Mouse (Mus musculus) spleen, postnatal 4 days (tissue): Measurements from ENCODE around the gene Rasa4.
"Not testable (repeated sequence)": the region's sequence is repeated elsewhere in the genome, so short reads cannot be mapped to it uniquely, and the experiment has no call there.

ENCODE experiments used
- DNase-seq, 2 experiments: peaks; one replicate each; pipeline ENCODE4 v3.0.0; 2022; ENCODE audit warnings: low spot score in 2 of 2

Gene Rasa4

DNA sequence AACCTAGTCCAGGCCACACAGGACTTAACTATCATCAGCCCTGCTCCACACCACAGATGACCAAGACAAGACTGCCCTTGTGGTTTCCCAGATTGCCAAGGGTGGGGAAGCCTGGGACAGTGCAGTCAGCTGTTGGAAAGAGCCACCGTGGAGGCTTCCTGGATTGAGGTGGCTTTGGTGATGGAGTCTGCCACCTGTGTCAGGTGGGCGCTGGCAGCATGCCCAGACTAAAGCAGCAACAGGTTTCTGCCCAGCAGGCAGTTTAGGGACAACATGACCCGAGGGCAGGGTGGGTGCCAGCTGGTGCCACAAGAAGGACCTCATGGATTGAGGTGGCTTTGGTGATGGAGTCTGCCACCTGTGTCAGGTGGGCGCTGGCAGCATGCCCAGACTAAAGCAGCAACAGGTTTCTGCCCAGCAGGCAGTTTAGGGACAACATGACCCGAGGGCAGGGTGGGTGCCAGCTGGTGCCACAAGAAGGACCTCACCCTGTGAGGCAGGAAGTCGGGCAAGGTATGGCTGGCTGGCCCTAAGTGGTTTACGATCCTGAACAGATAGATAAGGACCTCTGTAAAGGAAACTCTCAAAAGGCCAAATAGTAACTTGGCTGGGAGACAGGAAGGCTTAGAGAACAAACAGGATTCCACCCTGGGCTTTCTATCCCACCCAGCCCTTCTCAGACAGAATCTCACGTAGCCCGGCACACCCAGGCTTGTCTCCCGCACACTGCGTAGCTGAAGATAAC, 17.1 kb upstream of the Rasa4 start:
- DNase-seq, result not testable (repeated sequence)

DNA sequence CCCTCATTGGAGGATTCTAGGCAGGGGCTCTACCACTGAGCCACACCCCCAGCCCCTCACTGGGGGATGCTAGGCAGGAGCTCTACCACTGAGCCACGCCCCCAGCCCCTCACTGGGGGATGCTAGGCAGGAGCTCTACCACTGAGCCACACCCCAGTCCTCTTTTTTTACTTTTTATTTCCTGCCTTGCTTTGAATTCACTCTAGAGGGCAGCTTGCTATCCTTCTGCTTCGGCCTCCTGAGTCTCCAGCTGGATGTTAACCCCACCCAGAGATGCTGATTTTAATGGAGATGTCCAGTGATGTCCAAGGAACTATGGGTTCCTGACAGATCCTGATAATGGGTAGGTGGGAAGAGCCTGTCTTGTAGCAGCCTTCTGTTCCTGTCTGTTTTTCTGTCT, 14.3 kb upstream of the Rasa4 start:
- DNase-seq, result no peak

DNA sequence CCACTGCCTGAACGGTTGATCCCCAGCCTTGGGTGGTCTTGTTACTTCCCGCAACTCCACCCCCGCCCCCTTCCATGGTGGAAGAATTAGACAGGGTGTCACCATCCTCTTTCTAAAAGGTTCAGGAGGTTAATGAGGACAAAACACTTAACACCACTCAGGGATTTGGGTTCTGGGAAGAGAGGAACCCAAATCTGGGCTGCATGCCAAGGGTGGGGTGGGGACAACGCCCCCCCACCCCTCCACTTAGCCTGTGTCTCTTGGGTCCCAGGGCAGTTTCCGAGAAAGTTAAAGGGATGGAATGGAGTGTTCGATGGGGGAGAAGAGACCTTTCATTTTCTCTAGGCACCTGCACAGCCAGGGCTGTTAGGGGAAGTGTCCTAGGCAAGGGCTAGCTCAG, 10.7 kb upstream of the Rasa4 start:
- DNase-seq, result no peak

DNA sequence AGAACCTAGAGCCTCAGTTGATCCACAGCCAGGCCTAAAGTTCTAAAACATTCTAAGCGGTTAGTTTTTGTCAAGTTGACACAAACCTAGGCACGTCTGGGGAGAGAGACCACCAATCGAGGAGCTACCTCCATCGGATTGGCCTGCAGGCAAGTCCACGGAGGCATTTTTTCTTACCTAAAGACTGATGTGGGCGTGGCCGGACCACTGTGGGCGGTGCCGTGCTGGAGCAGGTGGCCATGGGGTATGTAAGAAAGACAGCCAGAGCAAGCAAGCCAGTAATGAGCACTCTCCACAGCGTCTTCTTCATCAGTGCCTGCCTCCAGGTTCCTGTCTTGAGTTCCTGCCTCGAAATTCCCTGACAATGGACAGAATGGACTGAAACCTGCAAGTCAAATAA, 10.2 kb upstream of the Rasa4 start:
- DNase-seq, result no peak

DNA sequence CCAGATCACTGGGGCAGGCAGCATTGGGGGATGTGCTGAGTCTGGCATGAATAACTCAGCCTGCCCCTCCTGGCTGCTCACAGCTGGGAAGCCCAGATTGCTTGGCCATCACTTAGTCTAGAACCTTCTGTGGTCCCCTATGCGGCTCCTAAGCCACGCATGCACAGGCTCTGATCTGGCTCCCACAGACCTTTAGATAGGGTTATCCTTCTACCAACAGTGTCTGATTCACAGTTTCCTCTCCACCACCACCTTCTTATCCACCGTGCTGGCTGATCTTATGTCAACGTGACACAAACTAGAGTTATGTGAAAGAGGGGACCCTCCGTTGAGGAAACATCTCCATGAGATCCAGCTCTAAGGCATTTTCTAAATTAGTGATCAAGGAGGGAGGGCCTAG, 8.6 kb upstream of the Rasa4 start:
- no peak for DNase-seq

DNA sequence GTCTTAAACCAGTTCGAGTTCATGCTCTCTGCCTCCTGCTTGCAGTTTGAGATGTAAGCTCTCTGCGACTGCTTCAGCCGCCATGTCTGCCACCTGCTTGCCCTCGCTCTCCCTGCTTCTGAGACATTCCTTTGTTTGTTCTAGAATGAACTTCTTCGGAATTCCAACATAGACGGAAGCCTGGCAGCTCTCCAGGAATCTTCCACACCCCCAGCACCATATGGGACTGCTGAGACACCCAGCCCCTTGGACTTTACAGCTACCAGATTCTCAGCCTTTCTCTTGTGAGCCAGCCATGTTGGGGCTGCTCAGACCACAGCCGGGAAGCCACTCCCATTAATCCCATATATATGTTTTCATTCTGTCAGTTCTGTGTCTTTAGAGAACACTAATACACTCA, 7.4 kb upstream of the Rasa4 start:
- DNase-seq, result no peak

DNA sequence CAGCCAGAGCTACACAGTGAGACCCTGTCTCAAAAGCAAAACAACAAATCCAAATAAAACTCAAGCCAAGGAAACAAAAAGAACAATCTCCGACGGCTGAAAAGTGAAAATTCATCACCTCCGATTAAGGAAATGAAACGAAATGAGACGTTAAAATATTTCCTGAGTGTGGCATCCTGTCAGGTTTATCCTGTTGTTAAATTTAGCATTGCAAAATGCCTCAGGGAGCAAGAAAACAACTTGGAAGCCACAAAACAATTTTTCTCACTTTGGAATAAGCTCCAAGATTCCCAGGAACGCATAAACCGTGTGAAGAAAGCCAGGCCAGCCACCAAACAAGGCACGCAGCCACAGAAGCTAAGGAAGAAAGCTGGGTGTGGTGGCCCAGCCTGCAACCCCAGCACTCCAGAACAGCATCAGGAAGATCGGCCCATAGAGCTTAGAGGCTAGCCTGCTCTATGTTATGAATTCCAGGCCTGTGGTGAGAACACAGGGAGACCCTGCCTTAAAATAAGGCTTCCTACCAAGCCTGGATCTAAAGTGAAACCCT, 6.6 kb upstream of the Rasa4 start:
- DNase-seq, result no peak

DNA sequence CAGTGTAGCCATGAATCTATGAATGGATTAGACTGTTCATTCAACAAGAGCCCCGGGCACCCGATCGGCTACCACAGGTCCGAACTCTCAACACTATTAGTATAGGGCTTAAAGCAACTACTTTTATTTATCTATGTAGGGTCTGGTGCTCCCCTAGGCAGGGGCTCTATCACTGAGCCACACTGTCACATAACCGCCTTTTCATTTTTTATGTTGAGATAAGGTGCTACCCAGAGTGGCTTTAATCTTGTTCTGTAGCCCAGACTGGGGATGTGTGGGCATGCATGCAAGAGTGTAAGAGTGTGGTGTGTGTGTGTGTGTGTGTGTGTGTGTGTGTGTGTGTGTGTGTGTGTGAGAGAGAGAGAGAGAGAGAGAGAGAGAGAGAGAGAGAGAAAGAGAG, 5.6 kb upstream of the Rasa4 start:
- DNase-seq, result no peak

DNA sequence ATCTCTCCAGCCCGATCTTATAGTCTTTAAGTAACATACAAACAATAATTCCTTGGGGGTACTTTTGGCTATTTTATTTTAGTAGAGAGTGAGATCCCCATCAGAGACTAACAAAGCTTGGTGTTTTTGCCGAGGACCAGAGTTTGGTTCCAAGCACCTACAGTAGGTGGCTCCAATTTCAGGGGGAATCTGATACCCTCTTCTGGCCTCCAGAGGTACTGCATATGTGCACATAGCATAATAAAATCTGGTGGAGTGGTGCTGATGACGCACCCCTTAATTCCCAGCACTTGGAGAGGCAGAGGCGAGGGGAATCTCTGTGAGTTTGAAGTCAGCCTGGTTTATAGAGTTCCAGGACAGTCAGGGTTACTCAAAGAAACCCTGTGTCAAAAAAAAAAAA, 1.4 kb upstream of the Rasa4 start:
- no peak for DNase-seq

DNA sequence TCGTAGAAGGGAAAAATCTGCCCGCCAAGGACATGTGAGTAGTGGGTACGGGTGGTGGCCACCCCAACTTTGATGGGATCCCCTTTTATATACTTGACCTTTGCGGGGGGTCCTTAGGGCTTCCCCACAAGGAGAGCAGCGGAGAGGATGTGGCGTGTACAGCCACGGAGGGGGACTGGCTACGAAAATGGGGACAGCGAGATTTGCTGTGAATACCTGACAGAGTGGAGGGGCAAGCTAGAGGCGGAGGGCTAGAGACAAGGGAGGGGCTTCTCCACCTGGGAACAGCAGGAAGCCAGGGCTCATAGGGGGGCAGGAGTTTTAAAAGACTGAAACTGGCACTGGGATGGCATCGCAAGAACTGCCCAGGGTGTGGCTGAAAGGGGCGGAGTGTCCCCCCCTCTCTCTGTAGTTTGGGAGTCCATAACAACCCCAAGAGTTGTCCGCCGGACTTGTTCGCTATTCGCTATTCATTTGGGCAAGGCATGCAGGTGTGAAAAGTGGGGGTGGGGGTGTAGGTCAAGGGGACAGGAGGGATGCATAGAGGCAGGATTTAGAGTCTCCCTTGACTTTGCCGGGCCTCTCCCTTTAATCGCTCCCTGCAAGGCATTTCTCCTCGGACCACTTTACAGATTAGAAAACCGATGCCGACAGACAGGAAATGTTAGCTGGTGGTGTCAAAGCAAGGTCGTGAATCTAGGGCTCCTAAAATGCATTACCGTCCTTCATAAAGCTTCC, 597 bp downstream of the Rasa4 start:
- DNase-seq, result no peak

DNA sequence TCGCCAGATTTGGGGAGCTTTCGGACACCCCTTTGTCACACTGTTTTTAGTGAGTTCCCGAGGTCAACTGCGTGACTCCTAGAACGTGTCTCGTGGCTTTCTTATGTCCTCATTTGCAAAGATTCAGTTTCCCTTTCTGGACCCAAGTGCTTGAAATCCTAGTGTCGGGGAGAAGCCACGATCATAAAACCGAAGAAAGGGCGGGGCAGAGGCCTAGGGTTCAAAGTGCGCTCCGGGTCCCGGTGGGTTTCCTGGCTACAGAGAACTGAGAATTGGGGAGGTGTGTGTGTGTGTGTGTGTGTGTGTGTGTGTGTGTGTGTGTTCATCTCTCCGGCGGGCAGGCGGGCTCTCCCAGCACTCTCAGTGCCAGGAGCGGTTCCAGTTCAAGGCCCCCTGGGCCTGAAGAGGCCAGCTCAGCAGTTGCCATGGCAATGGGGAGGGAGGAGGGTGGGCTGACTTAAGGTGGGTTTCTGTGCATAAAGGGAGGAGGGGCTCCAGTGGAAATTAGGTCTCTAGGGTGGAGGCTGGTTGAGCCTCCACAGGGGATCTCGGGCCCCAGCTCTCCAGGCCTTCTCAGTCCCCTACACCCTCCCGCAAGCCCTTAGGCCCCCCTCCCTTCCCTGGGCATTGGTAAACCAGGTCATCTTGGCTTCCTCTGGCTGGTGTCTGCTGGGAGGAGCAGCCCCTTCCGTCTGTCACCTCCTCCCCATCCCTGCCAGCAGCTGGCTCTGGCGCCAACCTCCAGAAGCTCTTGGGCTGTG, 1.4 kb downstream of the Rasa4 start:
- DNase-seq, result no peak

DNA sequence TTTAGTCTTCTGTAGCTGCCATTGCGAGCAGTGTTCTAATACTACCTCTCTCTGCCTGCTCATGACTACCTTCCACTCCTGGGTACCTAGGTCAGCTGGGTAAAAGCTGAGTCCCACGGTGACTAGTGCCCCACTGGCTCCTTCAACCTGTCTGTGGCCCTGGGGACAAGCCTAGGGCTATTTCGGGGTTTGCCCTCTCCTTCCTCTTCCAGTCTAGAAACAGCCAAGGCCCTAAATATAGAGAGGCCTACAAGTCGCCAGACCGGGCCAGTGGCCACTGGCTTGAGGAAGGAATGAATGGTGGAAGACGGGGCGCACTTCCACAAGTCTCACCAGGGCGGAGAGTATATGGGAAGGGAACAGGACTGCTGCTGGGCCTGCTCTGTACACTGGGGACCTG, 2.6 kb downstream of the Rasa4 start:
- DNase-seq, result no peak

DNA sequence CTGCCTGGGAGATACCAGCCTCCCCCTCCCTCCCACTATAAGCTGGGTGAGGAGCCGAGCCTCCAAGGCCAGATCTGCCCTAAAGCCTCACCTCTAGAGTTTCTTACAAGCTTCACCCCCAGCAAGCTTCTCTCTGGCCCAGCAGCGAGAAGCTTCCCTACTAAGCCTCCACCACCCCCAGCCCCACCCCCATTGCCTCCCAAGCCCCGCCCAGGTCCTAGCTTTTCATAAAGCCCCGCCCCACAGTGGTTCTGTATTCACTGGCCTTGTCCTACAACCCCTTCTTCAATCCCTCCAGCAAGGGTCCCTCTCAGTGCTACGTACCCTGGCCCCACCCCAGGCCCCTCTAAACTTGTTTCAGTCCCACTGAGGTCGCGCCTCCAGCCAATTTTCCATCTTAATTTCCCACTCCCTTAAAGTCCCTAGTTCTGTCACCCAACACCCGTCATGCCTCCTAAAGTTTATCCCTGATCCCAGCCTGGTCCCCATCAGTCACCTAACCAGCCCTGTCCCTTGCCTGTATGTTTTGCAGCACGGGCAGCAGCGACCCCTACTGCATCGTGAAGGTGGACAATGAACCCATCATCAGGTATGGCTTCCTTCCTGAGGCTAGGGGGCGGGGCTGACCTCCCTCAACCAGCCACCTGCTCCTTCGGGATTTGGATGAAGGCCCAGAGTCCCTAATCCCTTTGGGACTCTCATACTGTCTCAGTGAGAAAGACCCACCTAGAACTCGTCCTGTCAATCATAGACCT, 5.3 kb downstream of the Rasa4 start:
- no peak for DNase-seq

DNA sequence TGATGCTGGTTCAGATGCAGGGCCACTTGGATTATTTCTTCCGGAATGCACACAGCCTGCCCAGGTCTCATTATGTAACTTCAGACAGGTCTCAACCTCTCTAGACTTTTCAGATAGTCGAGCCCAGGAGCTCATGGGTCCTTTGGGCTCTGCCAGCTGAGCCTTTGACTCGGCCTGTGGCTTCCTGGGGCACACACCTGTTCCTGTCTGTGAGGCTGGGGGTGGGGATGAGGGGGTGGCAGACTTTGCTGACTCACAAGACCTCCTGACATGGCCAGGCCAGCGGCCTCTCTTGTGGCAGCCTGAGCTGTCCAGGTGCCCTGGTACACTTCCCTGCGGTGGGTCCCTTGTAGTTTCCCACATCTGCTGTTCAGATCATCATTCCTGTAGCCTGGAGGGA, 8.2 kb downstream of the Rasa4 start:
- DNase-seq, result no peak

DNA sequence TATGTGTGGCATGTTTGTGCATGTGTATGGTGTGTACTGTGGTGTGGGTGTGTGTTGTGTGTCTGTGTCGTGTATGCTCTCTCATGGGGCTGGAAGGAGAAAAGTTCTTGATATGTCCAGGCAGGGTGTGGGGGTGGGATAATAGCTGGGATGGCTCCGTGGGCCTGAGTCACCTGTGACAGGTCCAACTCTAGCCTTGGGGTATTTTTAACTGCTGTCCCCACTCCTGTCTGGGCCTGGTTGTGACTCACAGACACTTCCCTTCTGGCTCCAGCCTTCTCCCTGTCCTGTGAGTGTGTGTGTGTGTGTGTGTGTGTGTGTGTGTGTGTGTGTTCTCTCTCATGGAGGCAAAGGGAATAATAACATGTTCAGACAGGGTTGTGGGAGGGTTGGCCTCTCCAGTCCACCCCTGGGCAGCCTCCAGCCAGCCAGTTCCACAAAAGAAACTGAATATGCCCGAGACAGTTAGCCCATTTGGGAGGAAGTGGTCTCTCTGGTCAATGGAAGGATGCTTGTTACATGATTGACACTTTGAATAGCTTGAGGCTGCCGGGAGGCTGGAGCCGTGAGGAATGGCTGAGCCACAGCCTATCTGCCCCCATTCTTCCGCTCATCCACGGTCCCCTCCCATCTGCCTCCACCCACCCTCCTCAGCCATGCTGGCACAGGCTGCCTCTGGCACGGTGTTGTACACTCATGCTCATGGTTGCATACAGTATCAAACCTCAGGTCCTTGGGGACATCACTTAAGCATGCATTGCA, 10.7 kb downstream of the Rasa4 start:
- no peak for DNase-seq

DNA sequence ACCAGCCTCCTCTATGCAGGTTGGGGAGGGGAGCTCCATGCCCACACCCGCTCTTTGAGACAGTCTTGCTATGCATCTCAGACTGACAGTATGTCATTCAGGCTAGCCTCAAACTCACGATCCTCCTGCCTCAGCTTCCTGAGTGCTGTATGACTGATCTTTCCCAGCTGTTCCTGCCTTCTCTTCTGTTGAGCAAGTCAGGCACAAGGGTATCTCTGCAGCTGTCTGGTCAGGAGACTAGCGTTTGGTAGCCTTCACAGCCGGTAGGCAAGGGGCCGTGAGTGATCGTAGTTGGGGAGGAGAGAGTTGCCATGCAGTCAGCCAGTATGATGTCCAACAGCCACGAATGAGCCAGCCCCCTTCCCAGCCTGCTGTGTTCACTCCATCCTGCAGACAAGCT, 11.4 kb downstream of the Rasa4 start:
- no peak for DNase-seq

DNA sequence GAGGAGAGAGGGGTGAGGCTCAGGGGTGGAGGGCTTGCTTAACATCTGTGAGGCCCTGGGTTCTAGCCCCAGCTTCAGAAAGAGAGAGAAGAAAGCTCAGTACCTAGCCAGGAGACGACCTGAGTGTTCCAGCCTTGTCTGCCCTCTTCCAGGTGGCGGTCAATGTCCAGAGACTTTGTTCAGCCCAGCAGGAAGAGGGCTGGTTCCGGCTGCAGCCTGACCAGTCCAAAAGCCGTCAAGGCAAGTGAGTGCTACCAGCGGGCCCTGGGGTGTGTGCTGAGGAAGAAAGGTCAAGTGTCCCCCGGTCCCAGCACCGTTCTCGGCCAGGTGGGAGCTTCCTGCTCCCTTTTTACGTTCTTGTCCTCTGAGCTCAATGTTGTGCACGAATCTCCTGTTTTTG, 14.8 kb downstream of the Rasa4 start:
- DNase-seq, result no peak

DNA sequence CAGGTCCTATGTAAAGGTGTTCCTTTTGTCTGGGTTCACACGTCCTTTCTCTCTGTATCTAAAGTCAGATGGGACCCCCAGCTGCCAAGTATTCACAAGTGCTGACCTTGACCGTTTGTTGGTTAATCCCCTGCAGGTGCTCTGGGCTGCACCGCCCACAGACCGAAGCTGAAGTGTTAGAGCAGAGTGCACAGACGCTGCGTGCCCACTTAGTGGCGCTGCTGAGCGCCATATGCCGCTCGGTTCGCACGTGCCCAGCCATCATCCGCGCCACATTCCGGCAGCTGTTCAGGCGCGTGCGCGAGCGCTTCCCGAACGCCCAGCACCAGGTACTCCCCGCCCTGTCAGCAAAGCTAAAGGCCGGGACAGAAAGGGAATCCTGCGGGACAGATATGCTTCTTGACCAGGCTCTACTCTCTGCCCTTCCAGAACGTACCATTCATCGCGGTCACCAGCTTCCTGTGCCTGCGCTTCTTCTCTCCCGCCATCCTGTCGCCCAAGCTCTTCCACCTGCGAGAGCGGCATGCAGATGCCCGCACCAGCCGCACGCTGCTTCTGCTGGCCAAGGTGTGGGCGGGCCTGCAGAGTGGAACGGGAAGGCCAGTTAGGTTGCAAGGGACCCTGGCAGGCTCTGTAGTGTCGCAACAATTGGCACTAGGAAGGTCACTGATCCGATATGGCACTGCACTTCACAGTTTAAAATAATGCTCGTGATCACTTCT, 18.5 kb downstream of the Rasa4 start:
- DNase-seq, result peak; percentile 58 to 85

DNA sequence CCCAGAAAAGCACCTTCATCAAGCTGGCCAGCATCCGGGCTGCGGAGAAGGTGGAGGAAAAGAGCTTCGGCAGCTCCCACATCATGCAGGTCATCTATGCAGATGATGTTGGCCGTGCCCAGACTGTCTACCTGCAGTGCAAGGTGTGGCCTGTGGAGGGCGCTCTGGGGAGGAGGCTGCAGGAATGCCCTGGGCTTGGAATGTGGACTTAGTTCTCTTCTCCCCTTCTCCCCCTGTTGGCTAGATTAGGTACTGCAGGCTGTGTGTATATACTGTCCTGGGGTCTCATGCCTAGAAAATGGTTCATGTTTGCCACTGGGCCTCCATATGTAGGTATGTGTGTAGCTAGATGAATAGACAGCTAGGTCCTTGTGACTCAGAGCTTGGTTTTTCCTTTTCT, 20.8 kb downstream of the Rasa4 start:
- peak; percentile 54 to 82 for DNase-seq

DNA sequence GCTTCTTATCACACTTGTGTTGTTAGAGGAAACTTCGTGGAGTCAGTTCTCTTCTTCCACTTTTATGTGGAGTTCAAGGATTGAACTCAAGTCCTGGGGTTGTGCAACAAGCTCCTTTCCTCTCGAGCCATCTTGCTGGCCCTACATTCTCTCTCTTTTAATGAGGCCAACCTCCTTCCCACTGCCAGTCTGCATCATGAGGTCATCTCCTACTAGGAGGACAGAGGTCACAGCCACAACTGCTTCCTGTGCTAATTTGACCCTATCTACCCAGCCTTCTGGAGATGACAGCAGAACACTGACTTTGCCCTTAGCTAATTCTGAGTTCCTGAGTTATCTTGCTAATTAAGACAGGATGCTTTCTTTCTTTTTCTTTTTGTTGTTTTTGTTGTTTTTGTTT, 24.8 kb downstream of the Rasa4 start:
- no peak for DNase-seq
